Mouse (Mus musculus): ENCODE measurements around the gene Golga5. TPM values are rescaled to one million over a fixed set of nuclear protein-coding genes. Genes with fewer than 3 reads are reported as not detected.
A peak's percentile ranks its signal among the peaks of the same experiment; 100 is the strongest.

Golga5 gene
- polyA plus RNA-seq, 1 experiment from 2014 or later = 32.4 TPM

GRCm38 (mm10) chr12:102497905-102498304 lies 29.0 kb downstream of the Golga5 start:
- Histone ChIP-seq H3K36me3 (ENCODE audit: control insufficient read depth, insufficient read depth, low read length) (peaks cover 61% of the 10 kb centered on the region), H3K9ac (replicated peaks; ENCODE audit: low read length) (no peak overlapping the region), H3K4me2 (ENCODE audit: low read length) (no peak overlapping the region), H3K27me3 (ENCODE audit: control insufficient read depth, insufficient read depth, low read length) (no peaks in the 10 kb centered on the region), H3K9me3 (ENCODE audit: control insufficient read depth, low read length) (no peaks in the 10 kb centered on the region), H3K27ac (replicated peaks; ENCODE audit: low read depth, low read length) (no peak overlapping the region), H3K4me3 (replicated peaks; ENCODE audit: low read depth, low read length) (no peak overlapping the region), H3K4me1 (ENCODE audit: control insufficient read depth, insufficient read depth, low read length) (no peaks in the 10 kb centered on the region)
- no peak for ATAC-seq (ENCODE audit: low FRiP score, low TSS enrichment)
- 95% methylated on average over 2 of the region's 2 CpGs for WGBS
- no peak for DNase-seq

- Histone ChIP-seq H3K4me1 (ENCODE audit: control insufficient read depth, insufficient read depth, low read length) (no peaks in the 10 kb centered on the region), H3K9me3 (ENCODE audit: control insufficient read depth, low read length) (no peaks in the 10 kb centered on the region), H3K27ac (replicated peaks; ENCODE audit: low read depth, low read length) (no peak overlapping the region), H3K9ac (replicated peaks; ENCODE audit: low read length) (no peak overlapping the region), H3K4me2 (ENCODE audit: low read length) (no peak overlapping the region), H3K36me3 (ENCODE audit: control insufficient read depth, insufficient read depth, low read length) (peaks cover 54% of the 10 kb centered on the region), H3K27me3 (ENCODE audit: control insufficient read depth, insufficient read depth, low read length) (no peaks in the 10 kb centered on the region), H3K4me3 (replicated peaks; ENCODE audit: low read depth, low read length) (no peak overlapping the region)
- 82% methylated on average over 8 of the region's 8 CpGs for WGBS
- DNase-seq (no peak), ATAC-seq (ENCODE audit: low FRiP score, low TSS enrichment) (no peak)
Observed at GRCm38 (mm10) chr12:102498726-102499125, 29.8 kb downstream of the Golga5 start.

- no peaks in the 10 kb centered on the region for H3K9me3 ChIP-seq (ENCODE audit: control insufficient read depth, low read length)
- peaks cover 49% of the 10 kb centered on the region for H3K36me3 ChIP-seq (ENCODE audit: control insufficient read depth, insufficient read depth, low read length)
- 93% methylated on average over 5 of the region's 5 CpGs for WGBS
- no peaks in the 10 kb centered on the region for H3K4me1 ChIP-seq (ENCODE audit: control insufficient read depth, insufficient read depth, low read length)
- no peak overlapping the region for H3K4me3 ChIP-seq (replicated peaks; ENCODE audit: low read depth, low read length)
- no peak overlapping the region for H3K4me2 ChIP-seq (ENCODE audit: low read length)
- no peaks in the 10 kb centered on the region for H3K27me3 ChIP-seq (ENCODE audit: control insufficient read depth, insufficient read depth, low read length)
- H3K27ac ChIP-seq (replicated peaks; ENCODE audit: low read depth, low read length) = no peak overlapping the region
- no peak overlapping the region for H3K9ac ChIP-seq (replicated peaks; ENCODE audit: low read length)
- DNase-seq (no peak), ATAC-seq (ENCODE audit: low FRiP score, low TSS enrichment) (no peak)
Observed at GRCm38 (mm10) chr12:102499210-102499609, 30.3 kb downstream of the Golga5 start.

- H3K9me3 ChIP-seq (ENCODE audit: control insufficient read depth, low read length) = no peaks in the 10 kb centered on the region
- ATAC-seq (ENCODE audit: low FRiP score, low TSS enrichment) (no peak), DNase-seq (no peak)
- no peak overlapping the region for H3K4me3 ChIP-seq (replicated peaks; ENCODE audit: low read depth, low read length)
- H3K4me2 ChIP-seq (ENCODE audit: low read length) = no peak overlapping the region
- no peaks in the 10 kb centered on the region for H3K27me3 ChIP-seq (ENCODE audit: control insufficient read depth, insufficient read depth, low read length)
- no peaks in the 10 kb centered on the region for H3K4me1 ChIP-seq (ENCODE audit: control insufficient read depth, insufficient read depth, low read length)
- WGBS = 72% methylated on average over 4 of the region's 4 CpGs
- H3K9ac ChIP-seq (replicated peaks; ENCODE audit: low read length) = no peak overlapping the region
- no peak overlapping the region for H3K27ac ChIP-seq (replicated peaks; ENCODE audit: low read depth, low read length)
- H3K36me3 ChIP-seq (ENCODE audit: control insufficient read depth, insufficient read depth, low read length) = peaks cover 47% of the 10 kb centered on the region
Observed at GRCm38 (mm10) chr12:102499723-102500122, 30.8 kb downstream of the Golga5 start.

GRCm38 (mm10) chr12:102501038-102501437 lies 32.1 kb downstream of the Golga5 start:
- DNase-seq = no peak
- Histone ChIP-seq H3K4me1 (ENCODE audit: control insufficient read depth, insufficient read depth, low read length) (no peaks in the 10 kb centered on the region), H3K9me3 (ENCODE audit: control insufficient read depth, low read length) (no peaks in the 10 kb centered on the region), H3K27me3 (ENCODE audit: control insufficient read depth, insufficient read depth, low read length) (no peaks in the 10 kb centered on the region), H3K9ac (replicated peaks; ENCODE audit: low read length) (no peak overlapping the region), H3K36me3 (ENCODE audit: control insufficient read depth, insufficient read depth, low read length) (peaks cover 37% of the 10 kb centered on the region), H3K4me3 (replicated peaks; ENCODE audit: low read depth, low read length) (no peak overlapping the region), H3K4me2 (ENCODE audit: low read length) (no peak overlapping the region), H3K27ac (replicated peaks; ENCODE audit: low read depth, low read length) (no peak overlapping the region)
- 89% methylated on average over 2 of the region's 2 CpGs for WGBS
- ATAC-seq (ENCODE audit: low FRiP score, low TSS enrichment) = no peak

GRCm38 (mm10) chr12:102501848-102502595 lies 33.1 kb downstream of the Golga5 start:
- WGBS = 89% methylated on average over 8 of the region's 8 CpGs

GRCm38 (mm10) chr12:102505131-102505713 lies 36.3 kb downstream of the Golga5 start:
- WGBS = 71% methylated on average over 9 of the region's 9 CpGs
- ATAC-seq (ENCODE audit: low FRiP score, low TSS enrichment) (no peak), DNase-seq (no peak)
- Histone ChIP-seq H3K36me3 (ENCODE audit: control insufficient read depth, insufficient read depth, low read length) (0 out of 2 replicates have a peak, but pooled peaks cover 2% of the 10 kb centered on the region), H3K9ac (replicated peaks; ENCODE audit: low read length) (no peak overlapping the region), H3K4me3 (replicated peaks; ENCODE audit: low read depth, low read length) (no peak overlapping the region), H3K27ac (replicated peaks; ENCODE audit: low read depth, low read length) (no peak overlapping the region), H3K27me3 (ENCODE audit: control insufficient read depth, insufficient read depth, low read length) (no peaks in the 10 kb centered on the region), H3K4me1 (ENCODE audit: control insufficient read depth, insufficient read depth, low read length) (no peaks in the 10 kb centered on the region), H3K4me2 (ENCODE audit: low read length) (no peak overlapping the region), H3K9me3 (ENCODE audit: control insufficient read depth, low read length) (no peaks in the 10 kb centered on the region)

More at GRCm38 (mm10) chr12:102501848-102502595, 33.1 kb downstream of the Golga5 start:
- no peak overlapping the region for H3K4me2 ChIP-seq (ENCODE audit: low read length)
- H3K4me3 ChIP-seq (replicated peaks; ENCODE audit: low read depth, low read length) = no peak overlapping the region
- H3K9me3 ChIP-seq (ENCODE audit: control insufficient read depth, low read length) = no peaks in the 10 kb centered on the region
- H3K4me1 ChIP-seq (ENCODE audit: control insufficient read depth, insufficient read depth, low read length) = no peaks in the 10 kb centered on the region
- no peak overlapping the region for H3K27ac ChIP-seq (replicated peaks; ENCODE audit: low read depth, low read length)
- no peaks in the 10 kb centered on the region for H3K27me3 ChIP-seq (ENCODE audit: control insufficient read depth, insufficient read depth, low read length)
- H3K36me3 ChIP-seq (ENCODE audit: control insufficient read depth, insufficient read depth, low read length) = peaks cover 27% of the 10 kb centered on the region
- H3K9ac ChIP-seq (replicated peaks; ENCODE audit: low read length) = no peak overlapping the region
- ATAC-seq (ENCODE audit: low FRiP score, low TSS enrichment) (no peak), DNase-seq (no peak)

- ATAC-seq (ENCODE audit: low FRiP score, low TSS enrichment) (no peak), DNase-seq (no peak)
- 91% methylated on average over 7 of the region's 7 CpGs for WGBS
- H3K9ac ChIP-seq (replicated peaks; ENCODE audit: low read length) = no peak overlapping the region
- H3K27ac ChIP-seq (replicated peaks; ENCODE audit: low read depth, low read length) = no peak overlapping the region
- H3K36me3 ChIP-seq (ENCODE audit: control insufficient read depth, insufficient read depth, low read length) = no peaks in the 10 kb centered on the region
- no peak overlapping the region for H3K4me2 ChIP-seq (ENCODE audit: low read length)
- no peaks in the 10 kb centered on the region for H3K27me3 ChIP-seq (ENCODE audit: control insufficient read depth, insufficient read depth, low read length)
- no peaks in the 10 kb centered on the region for H3K4me1 ChIP-seq (ENCODE audit: control insufficient read depth, insufficient read depth, low read length)
- no peaks in the 10 kb centered on the region for H3K9me3 ChIP-seq (ENCODE audit: control insufficient read depth, low read length)
- H3K4me3 ChIP-seq (replicated peaks; ENCODE audit: low read depth, low read length) = no peak overlapping the region
Observed at GRCm38 (mm10) chr12:102505949-102506348, 37.0 kb downstream of the Golga5 start.

GRCm38 (mm10) chr12:102511363-102511762 lies 42.4 kb downstream of the Golga5 start:
- Histone ChIP-seq H3K9ac (replicated peaks; ENCODE audit: low read length) (no peak overlapping the region), H3K4me1 (ENCODE audit: control insufficient read depth, insufficient read depth, low read length) (no peaks in the 10 kb centered on the region), H3K27ac (replicated peaks; ENCODE audit: low read depth, low read length) (no peak overlapping the region), H3K27me3 (ENCODE audit: control insufficient read depth, insufficient read depth, low read length) (no peaks in the 10 kb centered on the region), H3K4me2 (ENCODE audit: low read length) (no peak overlapping the region), H3K36me3 (ENCODE audit: control insufficient read depth, insufficient read depth, low read length) (no peaks in the 10 kb centered on the region), H3K9me3 (ENCODE audit: control insufficient read depth, low read length) (no peaks in the 10 kb centered on the region), H3K4me3 (replicated peaks; ENCODE audit: low read depth, low read length) (no peak overlapping the region)
- 21% methylated on average over 3 of the region's 3 CpGs for WGBS
- DNase-seq (peak; percentile 52), ATAC-seq (ENCODE audit: low FRiP score, low TSS enrichment) (peak; percentile 75; the same call in 1 of the 2 replicates)
